Comparison of ENCODE assay signal across 7 mouse cellular contexts in the genomic region with DNA sequence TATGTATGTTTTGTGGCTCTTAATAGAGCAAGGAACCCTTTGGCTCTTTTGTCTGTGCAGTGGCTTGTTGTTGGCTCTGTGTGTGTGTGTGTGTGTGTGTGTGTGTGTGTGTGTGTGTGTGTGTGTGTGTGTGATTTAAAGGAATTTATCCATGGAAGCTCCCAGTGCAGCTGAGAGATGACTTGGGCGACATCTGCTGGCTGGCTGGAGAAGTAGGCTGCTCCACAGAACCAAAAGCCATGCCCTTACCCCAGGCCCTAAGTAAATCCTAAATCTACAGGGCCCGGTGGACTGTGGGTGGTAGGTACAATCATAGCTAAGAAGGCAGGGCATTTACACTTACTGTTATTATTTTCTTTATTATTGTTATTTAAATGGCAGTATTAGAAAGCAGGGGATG.
DNase-seq lines count a peak whose midpoint lies in the region; ATAC-seq and TF ChIP-seq lines count a peak whose summit lies in the region.

No protein-coding gene starts in this region.

- 2% methylated on average over 2 of the region's 2 CpGs for WGBS in forebrain, embryonic 11.5 days

- no peaks in the 10 kb centered on the region for H3K36me3 ChIP-seq in testis, adult 2 months (ENCODE audit: control insufficient read depth, insufficient read depth, low read length)
- H3K36me3 ChIP-seq in forebrain, embryonic 11.5 days (ENCODE audit: control insufficient read depth, insufficient read depth, low read length): no peaks in the 10 kb centered on the region

- no peak overlapping the region for H3K27ac ChIP-seq in testis, adult 2 months (ENCODE audit: control insufficient read depth, insufficient read depth, low read depth, low read length)
- no peak overlapping the region for H3K27ac ChIP-seq in bone marrow macrophage, adult 2 months (ENCODE audit: insufficient read depth, low read depth, low read length)
- H3K27ac ChIP-seq in forebrain, embryonic 11.5 days (ENCODE audit: low read depth, low read length): no peak overlapping the region

- ATAC-seq in forebrain, embryonic 11.5 days (replicated peaks; ENCODE audit: low FRiP score): peak; percentile 60; the same call in 1 of the 2 replicates

- no peaks in the 10 kb centered on the region for H3K27me3 ChIP-seq in testis, adult 2 months (ENCODE audit: control insufficient read depth, insufficient read depth, low read length)
- H3K27me3 ChIP-seq in forebrain, embryonic 11.5 days (ENCODE audit: control insufficient read depth, insufficient read depth, low read length): no peaks in the 10 kb centered on the region

- H3K4me3 ChIP-seq in testis, adult 2 months (ENCODE audit: control insufficient read depth, low read depth, low read length): no peak overlapping the region
- no peak overlapping the region for H3K4me3 ChIP-seq in bone marrow macrophage, adult 2 months (ENCODE audit: insufficient read depth, low read length)
- no peak overlapping the region for H3K4me3 ChIP-seq in forebrain, embryonic 11.5 days (ENCODE audit: low read depth, low read length)

- peak; percentile 55; the same call in 1 of the 2 replicates for TF ChIP-seq CTCF in testis, adult 2 months (IDR thresholded peaks at IDR 0.05; ENCODE audit: control insufficient read depth, insufficient read depth, insufficient replicate concordance, low read depth, low read length)
- peak; percentile 60 for TF ChIP-seq CTCF in bone marrow macrophage, adult 2 months (IDR thresholded peaks at IDR 0.05; ENCODE audit: low read depth, low read length)

- H3K4me1 ChIP-seq in testis, adult 2 months (ENCODE audit: control insufficient read depth, insufficient read depth, low read length): peaks cover 6% of the 10 kb centered on the region; the same call in 1 of the 2 replicates
- no peaks in the 10 kb centered on the region for H3K4me1 ChIP-seq in bone marrow macrophage, adult 2 months (ENCODE audit: control insufficient read depth, insufficient read depth, low read length)
- peaks cover 21% of the 10 kb centered on the region for H3K4me1 ChIP-seq in forebrain, embryonic 11.5 days (replicated peaks; ENCODE audit: control insufficient read depth, insufficient read depth, low read length)

- no peak overlapping the region for H3K4me2 ChIP-seq in forebrain, embryonic 11.5 days (ENCODE audit: low read depth, low read length, severe bottlenecking)

- no peak for TF ChIP-seq POLR2A in testis, adult 2 months (IDR thresholded peaks at IDR 0.05; ENCODE audit: control insufficient read depth, low read depth, low read length)
- no peak for TF ChIP-seq POLR2A in bone marrow macrophage, adult 2 months (IDR thresholded peaks at IDR 0.05; ENCODE audit: borderline replicate concordance, low read depth, low read length)

- no peak for DNase-seq in testis, postnatal 14 days (ENCODE audit: low spot score)
- DNase-seq in forebrain, embryonic 11.5 days (ENCODE audit: low spot score): peak; percentile 88
- peak; percentile 49 for DNase-seq in induced T-regulatory cell, adult 2 months (ENCODE audit: low read depth)
- peak; percentile 86 for DNase-seq in lung, postnatal 10 days
- peak; percentile 63 for DNase-seq in retina, postnatal 7 days (ENCODE audit: low read depth, low spot score)

- no peak overlapping the region for H3K9ac ChIP-seq in forebrain, embryonic 11.5 days (ENCODE audit: low read length)

- no peaks in the 10 kb centered on the region for H3K9me3 ChIP-seq in forebrain, embryonic 11.5 days (ENCODE audit: control insufficient read depth, low read length)
